Mouse (Mus musculus) bone marrow macrophage, adult 2 months (primary cell): ENCODE results near the gene Pbx3.

ENCODE experiments used
- CTCF ChIP-seq: IDR thresholded peaks from 2 replicates; pipeline ENCODE4 v1.5.1; 2012; ENCODE audit warnings: low read depth, mild to moderate bottlenecking, low read length, moderate library complexity
- POLR2A ChIP-seq: IDR thresholded peaks from 2 replicates; pipeline ENCODE4 v1.6.1; 2012; ENCODE audit warnings: mild to moderate bottlenecking, low read depth, low read length, borderline replicate concordance

DNA sequence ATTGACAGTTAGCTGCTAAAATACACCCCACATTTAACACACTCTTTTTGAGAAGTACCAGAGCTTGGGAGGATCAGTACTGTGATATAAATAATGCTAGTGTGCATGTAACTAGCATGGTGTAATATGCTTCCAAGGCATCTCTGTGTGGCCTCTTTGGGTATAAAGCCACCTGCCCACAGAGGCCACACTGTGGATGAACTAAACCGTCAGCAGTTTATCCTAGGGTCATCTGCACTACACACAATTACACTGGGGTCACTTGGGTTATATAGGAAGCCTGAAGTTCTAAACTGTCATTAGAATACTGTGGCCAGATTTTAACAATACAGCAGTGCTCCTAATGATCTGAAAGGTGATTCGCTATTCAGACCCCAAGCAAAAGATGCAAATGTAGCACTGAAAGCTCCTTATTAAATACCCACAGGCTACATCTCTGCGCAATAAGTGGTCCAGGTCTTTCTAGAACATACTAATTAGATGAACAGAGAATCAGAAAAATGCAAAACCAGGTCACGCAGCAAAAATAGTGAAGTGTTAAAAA is 133.6 kb downstream of the Pbx3 start:
- TF ChIP-seq CTCF, result no peak
- no peak for TF ChIP-seq POLR2A
